Mouse (Mus musculus) frontal cortex, adult (tissue): Measurements from ENCODE around the gene Spata46.
A peak's percentile ranks its signal among the peaks of the same experiment; 100 is the strongest.

Experiments
- ATAC-seq: cut with Nextera tagmentation; 2 replicates; pipeline ENCODE4 v1.9.2; 2017; ENCODE audit warnings: mild to moderate bottlenecking, moderate library complexity, mixed read lengths; ENCODE audit not compliant: low TSS enrichment

Gene Spata46

GRCm38 (mm10) chr1:170343081-170343480, 34.5 kb downstream of the Spata46 start:
- peak; percentile 35; the same call in 1 of the 2 replicates for ATAC-seq

- ATAC-seq: no peak
These were observed 35.3 kb downstream of the Spata46 start for GRCm38 (mm10) chr1:170343906-170344305.

DNA sequence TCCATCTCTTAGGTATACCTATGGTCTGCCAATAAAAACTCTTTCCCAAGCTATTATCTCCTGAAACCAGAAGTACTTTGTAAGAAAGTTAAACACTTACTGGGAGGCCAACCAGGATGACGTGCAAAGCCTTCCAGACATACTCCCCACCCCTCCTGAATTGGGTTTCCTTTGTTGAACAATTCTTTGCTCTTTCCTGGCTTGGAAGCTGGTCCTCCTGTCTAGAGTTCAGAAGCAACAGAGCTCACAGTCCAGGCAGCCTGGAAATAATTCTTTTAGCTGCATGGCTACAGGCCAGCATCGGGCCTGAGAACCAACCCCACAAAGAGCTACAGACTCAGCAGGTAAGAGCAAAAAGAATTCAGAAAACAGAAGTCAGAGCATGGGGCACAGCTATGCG, 37.7 kb downstream of the Spata46 start:
- ATAC-seq: no peak

- ATAC-seq: no peak
These were observed 42.5 kb downstream of the Spata46 start for GRCm38 (mm10) chr1:170351080-170351479.

- no peak for ATAC-seq
These were observed 44.7 kb downstream of the Spata46 start for GRCm38 (mm10) chr1:170353335-170353734.

GRCm38 (mm10) chr1:170360183-170360915, 51.7 kb downstream of the Spata46 start:
- ATAC-seq: no peak
